Mouse (Mus musculus): ENCODE measurements around the gene Rnd2. TPM values are rescaled to one million over a fixed set of nuclear protein-coding genes. Genes with fewer than 3 reads are reported as not detected.
"Not testable (repeated sequence)": the region's sequence is repeated elsewhere in the genome, so short reads cannot be mapped to it uniquely, and the experiment has no call there.

The Rnd2 gene
- 1 to 10 TPM; 4.0 to 4.8 TPM for total RNA-seq (2021)
- long read RNA-seq, experiment 1, partial matches to known transcripts, result 0 of 3 reads
- long read RNA-seq, experiment 1, other reads (novel, unspliced or antisense), result 1 of 3 reads
- long read RNA-seq, experiment 2, partial matches to known transcripts, result 0 of 4 reads
- long read RNA-seq, experiment 2, other reads (novel, unspliced or antisense), result 0 of 4 reads

DNA sequence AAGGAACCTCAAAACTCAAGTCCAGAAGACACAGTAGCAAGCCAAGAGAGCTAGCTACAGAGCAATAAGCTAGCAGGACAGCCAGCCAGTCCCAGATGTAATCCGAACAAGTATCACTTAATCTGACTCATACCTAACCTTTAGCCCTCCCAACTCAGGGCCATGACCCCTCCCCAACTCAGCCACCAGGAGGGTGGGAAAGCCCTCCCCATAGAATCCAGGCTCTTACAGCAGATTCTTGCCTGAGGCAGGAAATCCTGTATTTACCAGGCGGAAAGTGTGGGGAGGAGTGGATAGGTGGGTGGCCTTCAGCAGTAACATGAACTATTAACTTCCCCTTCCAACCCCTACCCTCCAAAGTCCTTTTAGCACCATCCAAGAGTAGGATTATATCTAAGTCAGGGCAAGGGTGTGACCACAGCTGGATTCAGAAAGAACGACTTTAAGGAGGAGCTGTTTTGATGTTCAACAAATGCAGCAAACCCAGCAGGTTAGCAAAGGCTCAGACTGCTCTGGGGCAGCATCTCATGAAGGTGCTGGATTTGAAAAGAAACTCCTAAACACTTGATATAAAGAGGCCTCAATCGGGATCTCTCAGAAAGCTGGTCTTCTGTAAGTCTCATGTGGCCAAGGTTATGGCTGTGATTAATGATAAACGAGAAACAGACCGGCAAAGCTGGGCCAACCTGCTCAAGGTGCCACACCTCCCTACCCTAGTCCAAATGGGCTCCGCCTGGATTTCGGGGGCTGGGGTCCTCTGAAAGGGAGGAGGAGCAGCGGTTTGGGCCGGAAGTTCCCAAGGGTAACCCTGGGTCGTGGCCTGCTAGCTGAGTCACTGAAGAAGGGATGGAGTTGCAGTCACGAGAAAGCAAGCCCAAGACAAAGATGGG, at the start of gene Rnd2:
Rnd2 (plus strand) TSS at position 789 of the 890 bp plus-strand sequence.
- DNase-seq, result peak; percentile 21
- intact Hi-C loops (cut with DNase I; ENCODE audit: low total_unique reads), result no loop called here

DNA sequence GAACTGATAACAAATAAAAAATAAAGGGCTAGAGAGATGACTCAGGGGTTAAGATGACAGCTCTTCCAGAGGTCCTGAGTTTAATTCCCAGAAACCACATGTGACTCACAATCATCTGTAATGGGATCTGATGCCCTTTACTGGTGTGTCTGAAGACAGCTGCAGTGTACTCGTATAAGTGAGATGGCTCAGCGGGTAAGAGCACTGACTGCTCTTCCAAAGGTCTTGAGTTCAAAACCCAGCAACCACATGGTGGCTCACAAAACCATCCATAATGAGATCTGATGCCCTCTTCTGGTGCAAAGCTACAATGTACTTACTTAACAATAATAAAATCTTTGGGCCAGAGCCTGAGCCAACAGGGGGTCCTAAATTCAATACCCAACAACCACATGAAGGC, 49.5 kb upstream of the Rnd2 start:
- intact Hi-C loops (cut with DNase I; ENCODE audit: low total_unique reads), result no loop called here
- DNase-seq, result no peak

DNA sequence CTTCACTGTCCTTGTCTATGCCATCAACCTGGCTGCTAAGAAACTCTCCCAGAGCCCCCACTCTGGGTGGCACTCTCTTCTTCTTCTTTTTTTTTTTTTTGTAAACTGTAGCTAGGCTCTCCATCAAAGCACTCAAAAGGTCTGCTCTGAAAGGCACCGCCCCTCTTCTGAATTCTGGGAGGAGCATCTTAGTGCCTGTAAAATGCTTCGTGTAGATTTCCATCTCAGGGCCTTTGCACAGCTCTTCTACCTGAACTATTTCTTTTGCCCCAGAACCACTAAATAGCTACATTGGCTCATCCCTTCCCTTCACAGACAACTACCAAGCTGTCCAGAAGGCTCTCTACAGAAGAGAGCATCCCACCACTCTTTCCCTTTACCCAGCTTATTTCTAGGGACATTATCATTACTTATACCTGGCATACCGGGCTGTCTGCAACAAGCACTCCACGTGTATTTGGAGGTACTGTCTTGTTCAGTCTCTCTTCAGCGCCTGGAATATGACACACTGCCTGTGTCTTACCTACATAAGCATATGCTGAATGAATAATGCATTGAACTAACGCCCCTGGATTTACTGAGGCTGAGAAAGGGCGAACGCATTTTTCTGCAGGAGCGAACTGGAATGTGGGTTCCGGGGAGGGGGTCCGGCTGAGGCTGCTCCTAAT, 48.2 kb upstream of the Rnd2 start:
- intact Hi-C loops (cut with DNase I; ENCODE audit: low total_unique reads), result no loop called here
- no peak for DNase-seq

DNA sequence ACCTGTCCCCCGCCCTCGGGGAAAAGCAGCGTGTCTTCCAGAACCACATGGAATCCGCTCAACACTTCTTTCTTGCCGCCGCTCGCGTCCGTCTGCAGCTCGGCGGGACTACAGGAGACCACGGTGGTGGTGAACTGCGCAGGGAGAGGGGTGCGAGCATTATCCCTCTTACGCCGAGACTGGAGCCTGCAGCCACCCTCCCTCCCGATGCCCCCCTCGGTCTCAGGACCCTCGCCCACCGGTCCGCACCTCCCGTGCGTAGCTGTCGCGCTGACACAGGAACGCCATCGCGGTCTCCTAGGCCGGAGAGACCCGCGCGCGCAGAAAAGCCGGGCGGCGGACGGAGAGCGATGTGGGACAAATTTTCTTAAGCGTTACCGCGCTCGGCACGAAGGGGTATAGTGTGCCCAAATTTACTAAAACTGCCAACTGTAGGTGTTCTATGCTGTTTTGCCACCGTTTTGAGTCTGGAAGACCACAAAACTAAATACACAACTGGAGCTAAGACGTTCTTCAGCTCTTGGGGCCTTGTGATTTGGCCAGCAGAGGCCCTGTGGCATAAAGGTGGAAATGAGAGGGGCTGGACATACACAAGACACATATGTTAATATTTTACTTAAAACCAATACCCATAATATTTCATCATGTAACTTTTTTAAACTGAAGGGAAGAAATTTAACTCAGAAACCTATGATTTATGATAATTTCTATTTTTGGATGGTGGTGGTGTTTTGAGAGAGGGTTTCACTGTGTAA, 47.5 kb upstream of the Rnd2 start, which contains the start of gene Aarsd1:
Aarsd1 (minus strand) TSS at position 515 of the 755 bp plus-strand sequence.
- intact Hi-C loops (cut with DNase I; ENCODE audit: low total_unique reads), result no loop called here
- peak; percentile 88 for DNase-seq

DNA sequence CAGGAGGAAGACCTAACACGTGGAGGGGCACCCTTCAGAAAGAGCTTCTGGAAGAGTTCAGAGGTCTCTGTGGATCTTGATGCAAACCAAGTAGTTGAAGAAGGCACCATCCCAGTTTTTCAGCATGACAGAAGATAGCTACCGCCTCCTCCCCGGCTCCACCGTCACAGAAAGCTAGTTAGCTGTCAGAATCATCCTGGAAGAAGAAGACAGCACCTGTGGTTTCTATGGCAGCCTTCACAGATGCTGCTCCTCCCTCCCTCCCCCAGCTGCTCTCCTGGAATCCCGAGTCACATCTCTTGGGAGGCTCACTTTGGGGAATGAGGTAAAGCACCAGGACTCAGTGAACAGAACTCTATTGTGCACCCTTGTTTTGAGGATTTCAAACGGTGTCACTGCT, 45.8 kb upstream of the Rnd2 start:
- intact Hi-C loops (cut with DNase I; ENCODE audit: low total_unique reads), result no loop called here
- DNase-seq, result no peak

DNA sequence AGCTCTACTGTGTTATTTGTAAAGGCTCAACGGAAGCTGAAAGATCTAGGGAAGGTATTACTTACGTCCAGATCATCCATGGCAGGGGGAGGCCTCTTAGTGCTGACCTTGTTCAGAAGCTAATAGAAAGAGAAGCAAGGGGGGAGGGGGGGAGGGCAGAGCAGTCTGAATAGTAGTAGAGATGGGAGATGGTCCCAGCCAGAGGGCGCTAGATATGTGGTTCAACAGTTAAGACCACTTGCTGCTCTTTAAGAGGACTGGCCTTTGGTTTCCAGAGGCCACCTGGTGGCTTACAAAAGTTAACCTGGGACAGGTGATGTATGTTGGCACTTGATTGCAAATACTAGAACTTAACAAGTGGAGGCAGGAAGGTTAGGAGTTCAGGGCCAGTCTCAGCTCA, 45.2 kb upstream of the Rnd2 start:
- DNase-seq, result no peak
- intact Hi-C loops (cut with DNase I; ENCODE audit: low total_unique reads), result no loop called here

DNA sequence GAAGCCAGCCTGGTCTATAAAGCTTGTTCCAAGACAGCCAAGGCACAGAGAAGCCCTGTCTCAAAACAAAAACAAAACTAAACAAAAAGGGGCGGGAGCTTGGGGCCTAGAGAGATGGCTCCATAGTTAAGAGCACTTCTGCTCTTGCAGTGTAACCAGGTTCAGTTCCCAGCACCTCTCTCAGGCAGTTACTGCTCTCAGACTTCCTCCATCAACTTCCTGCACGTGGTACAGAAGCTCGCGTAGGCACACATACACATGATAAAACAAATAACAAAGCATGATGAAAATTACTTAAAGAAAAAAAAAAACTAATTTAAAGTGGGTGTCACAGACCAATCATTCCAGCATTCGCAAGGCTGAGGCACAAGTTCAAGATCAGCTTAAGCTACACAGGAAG, 44.7 kb upstream of the Rnd2 start:
- no peak for DNase-seq
- intact Hi-C loops (cut with DNase I; ENCODE audit: low total_unique reads), result no loop called here

DNA sequence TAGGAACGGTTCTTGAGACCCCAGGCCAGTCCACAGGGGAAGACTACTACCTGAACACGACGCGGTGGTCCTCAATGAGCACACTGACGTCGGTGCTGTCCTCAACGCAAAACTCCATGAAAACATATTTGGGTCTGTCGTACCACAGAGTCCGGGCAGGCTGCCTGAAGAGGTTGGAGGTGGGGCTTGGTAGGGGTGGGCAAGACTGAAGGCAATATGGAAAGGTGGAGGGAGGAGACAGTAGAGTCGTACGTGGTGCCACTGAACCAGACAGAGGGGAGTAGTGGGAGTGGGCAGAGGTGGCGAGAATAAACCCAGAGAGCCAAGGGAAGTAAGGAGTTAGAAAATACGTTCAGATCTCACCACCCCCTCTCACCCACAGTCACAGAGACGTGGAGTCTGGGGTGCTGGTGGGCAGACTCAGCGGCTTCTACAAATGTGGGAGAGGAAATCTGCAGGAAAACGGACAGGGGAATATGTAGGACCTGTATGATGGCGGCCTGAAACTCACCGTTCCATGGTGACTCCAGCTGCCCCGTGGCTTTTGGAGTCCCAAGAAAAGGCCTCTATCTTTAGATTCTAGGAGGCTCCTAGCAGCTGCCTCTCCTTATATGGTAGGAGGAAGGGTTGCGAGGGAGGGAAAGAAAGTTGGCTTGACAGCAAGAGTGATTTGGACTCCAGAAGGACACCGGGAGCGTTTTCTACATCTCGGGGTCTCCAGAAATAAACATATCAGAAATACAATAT, 40.5 kb upstream of the Rnd2 start, which contains the start of gene Gm27029:
Gm27029 (minus strand) TSS at position 692 of the 747 bp plus-strand sequence.
- DNase-seq, result peak; percentile 19
- intact Hi-C loops (cut with DNase I; ENCODE audit: low total_unique reads), result no loop called here

DNA sequence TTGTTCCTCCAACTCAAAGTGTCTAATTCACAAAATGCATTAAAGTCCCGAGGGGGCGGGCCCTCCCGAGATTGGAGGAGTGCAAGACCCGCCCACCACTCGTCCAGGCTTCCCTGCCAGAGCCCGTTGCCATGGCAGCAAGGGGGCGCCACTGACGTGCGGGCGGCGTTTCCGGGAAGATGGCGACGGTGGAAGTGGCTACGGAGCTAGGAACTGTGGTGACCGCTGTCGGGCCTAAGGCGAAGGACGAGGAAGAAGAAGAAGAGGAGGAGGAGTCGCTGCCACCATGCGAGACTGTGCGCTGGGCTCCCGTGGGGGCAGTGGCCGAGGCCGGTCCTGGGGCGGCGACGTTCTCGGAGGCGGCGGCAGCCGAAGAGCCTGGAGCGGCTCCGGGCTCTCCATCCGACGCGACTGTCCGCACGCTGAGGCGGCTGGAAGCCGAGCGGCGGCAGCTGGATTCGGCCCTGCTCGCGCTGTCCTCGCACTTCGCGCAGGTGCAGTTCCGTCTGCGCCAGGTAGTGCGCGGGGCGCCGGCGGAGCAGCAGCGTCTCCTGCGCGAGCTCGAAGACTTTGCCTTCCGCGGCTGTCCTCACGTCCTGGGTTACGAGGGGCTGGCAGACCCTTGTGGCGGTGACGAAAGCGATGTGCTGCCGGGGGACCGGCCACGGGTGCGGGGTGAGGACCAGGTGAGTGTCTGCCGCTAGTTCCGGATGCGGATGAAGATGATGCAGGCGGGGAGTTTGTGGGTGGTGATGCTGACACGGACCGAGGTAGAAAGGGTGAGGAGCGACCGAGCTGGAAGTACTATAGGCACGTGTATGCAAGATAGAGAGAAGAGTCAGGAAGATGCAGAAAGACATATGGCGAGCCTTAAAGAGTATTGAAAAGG, 39.6 kb upstream of the Rnd2 start, which contains the start of the genes Rundc1 and Ptges3l:
Rundc1 (plus strand) TSS at position 161 of the 889 bp plus-strand sequence.
Ptges3l (minus strand) TSS at position 409 of the 889 bp plus-strand sequence.
- intact Hi-C loops (cut with DNase I; ENCODE audit: low total_unique reads), result no loop called here
- peak; percentile 99 for DNase-seq

DNA sequence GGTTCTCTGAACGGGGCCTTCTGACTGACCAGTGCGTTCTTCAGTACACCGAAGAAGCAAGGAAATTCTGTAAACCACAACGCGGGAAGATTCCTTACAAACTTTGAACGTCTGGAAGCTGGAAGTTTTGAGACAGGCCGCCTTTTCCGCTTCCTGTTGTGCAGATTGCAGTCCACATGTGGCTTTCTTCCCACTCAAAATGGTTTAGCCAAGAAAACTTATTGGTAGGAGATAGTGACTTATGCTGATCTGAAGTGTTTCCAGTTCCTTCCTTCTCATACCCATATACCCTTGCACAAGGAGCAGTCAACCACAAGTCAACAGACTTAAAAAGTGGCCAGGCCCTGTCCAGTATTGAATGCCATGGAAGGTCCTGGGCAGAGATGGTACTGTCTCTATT, 38.6 kb upstream of the Rnd2 start:
- no peak for DNase-seq
- intact Hi-C loops (cut with DNase I; ENCODE audit: low total_unique reads), result no loop called here

DNA sequence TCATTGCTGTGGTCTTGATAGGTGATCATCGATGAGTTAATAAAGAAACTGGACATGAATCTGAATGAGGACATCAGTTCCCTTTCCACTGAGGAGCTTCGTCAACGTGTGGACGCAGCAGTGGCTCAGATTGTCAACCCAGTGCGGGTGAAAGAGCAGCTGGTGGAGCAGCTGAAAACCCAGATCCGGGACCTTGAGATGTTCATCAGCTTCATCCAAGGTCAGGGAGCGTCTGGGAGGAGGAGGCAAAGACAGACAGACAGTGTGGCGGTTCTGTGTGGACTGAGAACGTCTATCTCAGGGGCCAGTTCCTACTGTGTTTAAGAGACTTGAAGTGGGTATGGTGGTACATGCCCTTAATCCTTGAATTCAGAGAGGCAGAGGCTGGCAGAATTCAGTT, 33.5 kb upstream of the Rnd2 start:
- intact Hi-C loops (cut with DNase I; ENCODE audit: low total_unique reads), result no loop called here
- DNase-seq, result no peak

DNA sequence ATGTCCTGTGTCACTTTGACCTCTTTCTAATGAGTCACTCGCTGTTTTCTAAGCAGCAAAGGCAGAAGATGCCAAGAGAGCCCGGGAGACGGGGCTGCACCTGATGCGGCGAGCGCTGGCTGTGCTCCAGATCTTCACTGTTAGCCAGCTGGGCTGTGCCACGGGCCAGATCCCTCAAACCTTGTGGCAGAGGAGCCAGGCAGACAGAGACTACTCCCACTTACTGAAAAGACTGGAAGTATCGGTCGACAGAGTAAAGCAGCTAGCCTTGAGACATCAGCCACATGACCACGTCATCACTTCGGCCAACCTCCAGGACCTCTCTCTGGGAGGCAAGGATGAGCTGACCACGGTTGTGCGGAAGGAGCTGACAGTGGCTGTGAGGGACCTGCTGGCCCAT, 31.4 kb upstream of the Rnd2 start:
- no peak for DNase-seq
- intact Hi-C loops (cut with DNase I; ENCODE audit: low total_unique reads), result no loop called here

DNA sequence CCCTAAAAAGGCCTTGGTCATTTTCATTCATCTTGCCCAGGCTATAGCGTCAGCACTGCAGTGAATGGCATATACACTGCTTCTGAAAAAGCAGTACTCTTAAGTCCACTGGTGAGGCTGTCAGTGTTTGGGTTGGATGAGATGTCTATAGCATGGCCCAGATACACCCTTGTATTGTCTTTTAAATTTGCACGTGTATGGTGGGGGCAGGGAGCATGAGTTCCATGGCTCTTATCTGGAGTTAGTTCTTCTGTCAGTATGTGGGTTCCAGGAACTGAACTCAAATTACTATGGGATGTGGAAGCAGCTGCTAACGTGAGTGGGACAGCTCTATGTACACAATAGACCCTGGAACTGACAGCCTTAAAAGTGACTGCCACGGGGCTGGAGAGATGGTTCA, 29.0 kb upstream of the Rnd2 start:
- no peak for DNase-seq

DNA sequence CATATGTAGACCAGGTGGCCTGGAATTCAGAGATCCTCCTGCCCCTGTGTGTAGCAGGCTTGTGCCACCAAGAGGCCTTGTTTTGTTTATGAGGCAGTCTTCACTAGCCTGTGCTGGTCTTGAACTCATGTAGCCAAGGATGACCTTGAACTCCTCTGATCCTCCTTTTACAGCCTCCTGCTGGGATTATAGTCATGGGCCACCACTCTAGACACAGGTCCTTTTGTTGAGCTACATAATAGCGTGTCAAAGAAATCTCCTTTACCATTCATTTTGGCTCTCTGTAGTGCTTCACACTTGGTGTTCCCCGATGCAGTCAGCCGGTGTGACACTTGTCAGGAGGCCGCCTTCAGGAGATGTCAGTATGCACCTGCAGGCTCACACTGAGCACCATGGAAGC, 27.9 kb upstream of the Rnd2 start:
- intact Hi-C loops (cut with DNase I; ENCODE audit: low total_unique reads), result no loop called here

More for the DNA sequence above, 29.0 kb upstream of the Rnd2 start:
- intact Hi-C loops (cut with DNase I; ENCODE audit: low total_unique reads), result no loop called here

DNA sequence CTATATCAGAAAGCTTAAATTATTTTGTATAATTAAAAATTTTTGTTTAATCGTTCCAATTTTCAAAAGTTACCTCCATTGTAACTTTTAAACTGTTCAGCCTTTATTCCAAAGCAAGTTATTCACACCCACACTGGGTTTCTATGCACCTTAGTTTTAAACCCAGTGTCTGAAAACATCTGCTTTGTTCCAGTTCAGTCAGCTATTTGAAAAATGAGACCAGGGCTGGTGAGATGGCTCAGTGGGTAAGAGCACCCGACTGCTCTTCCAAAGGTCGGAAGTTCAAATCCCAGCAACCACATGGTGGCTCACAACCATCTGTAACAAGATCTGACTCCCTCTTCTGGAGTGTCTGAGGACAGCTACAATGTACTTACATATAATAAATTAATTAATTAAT, 26.8 kb upstream of the Rnd2 start:
- intact Hi-C loops (cut with DNase I; ENCODE audit: low total_unique reads), result not testable (repeated sequence)

More for the DNA sequence above, 27.9 kb upstream of the Rnd2 start:
- DNase-seq, result no peak

DNA sequence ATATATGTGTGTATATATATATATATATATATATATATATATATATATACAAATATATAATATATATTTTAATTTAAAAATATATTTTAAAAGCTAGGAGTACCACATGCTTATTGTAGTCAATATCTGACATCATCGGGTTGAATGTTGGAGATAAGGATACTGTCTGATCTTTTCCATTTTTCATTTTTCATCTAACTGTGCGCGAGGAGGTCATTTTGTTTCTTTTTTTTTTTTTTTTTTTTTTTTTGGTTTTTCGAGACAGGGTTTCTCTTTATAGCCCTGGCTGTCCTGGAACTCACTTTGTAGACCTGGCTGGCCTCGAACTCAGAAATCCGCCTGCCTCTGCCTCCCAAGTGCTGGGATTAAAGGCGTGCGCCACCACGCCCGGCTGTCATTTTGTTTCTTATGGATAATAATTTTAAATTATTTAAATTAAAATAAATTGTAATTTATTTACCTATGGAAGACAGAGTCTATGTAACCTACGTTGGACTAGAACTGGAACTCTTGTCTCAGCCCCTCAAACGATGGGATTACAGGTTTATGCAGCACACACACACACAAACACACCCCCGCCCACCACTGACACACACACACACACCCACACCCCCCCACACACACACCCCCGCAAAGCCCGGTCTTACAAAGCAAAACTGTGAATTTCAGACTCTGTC, 23.2 kb upstream of the Rnd2 start:
- intact Hi-C loops (cut with DNase I; ENCODE audit: low total_unique reads); DNase-seq: not testable (repeated sequence)

More for the DNA sequence above, 26.8 kb upstream of the Rnd2 start:
- not testable (repeated sequence) for DNase-seq

DNA sequence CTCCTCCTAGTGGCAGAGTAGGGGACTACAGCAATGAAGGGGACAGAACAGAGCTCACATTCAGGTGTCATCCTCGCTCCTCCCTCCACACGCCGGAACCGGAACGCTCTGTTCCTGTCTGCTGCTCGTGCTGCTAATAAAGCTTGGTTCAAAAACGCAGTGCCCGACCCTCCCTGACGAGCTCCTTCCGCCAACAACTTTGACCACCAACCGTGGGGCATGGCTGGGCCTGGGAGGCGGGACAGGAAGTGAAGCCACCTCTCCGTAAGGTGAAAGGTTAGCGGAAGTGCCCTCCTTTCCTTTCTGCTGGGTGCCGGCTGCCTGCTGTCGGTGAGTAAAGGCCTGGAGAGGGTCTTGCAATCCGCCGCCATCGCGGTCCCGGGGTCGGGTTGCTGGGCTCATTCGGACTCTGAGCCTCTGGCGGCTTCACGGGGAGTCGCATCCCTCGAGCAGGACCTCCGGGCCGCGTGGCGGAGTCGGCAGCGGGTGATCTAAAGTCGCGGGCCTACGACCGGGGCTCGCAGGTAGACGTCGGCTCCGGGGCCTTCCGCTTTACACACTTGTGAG, 22.6 kb upstream of the Rnd2 start, which contains the start of gene Rpl27:
Rpl27 (plus strand) TSS at position 172 of the 567 bp plus-strand sequence.
- intact Hi-C loops (cut with DNase I; ENCODE audit: low total_unique reads), result no loop called here
- DNase-seq, result peak; percentile 97

Data from gastrocnemius, postnatal 14 days (tissue).